Mouse (Mus musculus): ENCODE results near the gene Gm49403. TPM values are rescaled to one million over a fixed set of nuclear protein-coding genes. Genes with fewer than 3 reads are reported as not detected.

Gm49403 gene
- total and polyA plus RNA-seq, 2 experiments, result not detected

- Histone ChIP-seq H3K36me3 (ENCODE audit: control insufficient read depth, insufficient read depth, low read length) (peaks cover 10% of the 10 kb centered on the region; the same call in 1 of the 2 replicates), H3K27ac (replicated peaks; ENCODE audit: insufficient read depth, low read depth, low read length) (peak within 1 kb of the TSS; percentile 86), H3K4me3 (ENCODE audit: insufficient read depth, low read depth, low read length) (peak within 1 kb of the TSS; percentile 71), H3K27me3 (ENCODE audit: control insufficient read depth, insufficient read depth, low read length) (no peaks in the 10 kb centered on the region), H3K79me2 (ENCODE audit: control insufficient read depth, insufficient read depth, low read length) (peaks cover 16% of the 10 kb centered on the region; the same call in 1 of the 2 replicates), H3K4me1 (ENCODE audit: control insufficient read depth, insufficient read depth, low read length) (peaks cover 12% of the 10 kb centered on the region), H3K9ac (ENCODE audit: low read depth, low read length) (peak within 1 kb of the TSS; percentile 81)
- TF ChIP-seq CTCF (IDR thresholded peaks at IDR 0.05; ENCODE audit: low read depth, low read length) (peak; percentile 24; the same call in 1 of the 2 replicates), POLR2A (IDR thresholded peaks at IDR 0.05; ENCODE audit: extremely low read depth, insufficient read depth, low read length) (peak; percentile 87)
- WGBS, result under 1% methylated on average over 53 of the region's 53 CpGs
- peak; percentile 83 for DNase-seq (ENCODE audit: extremely low read depth, low read depth, low spot score)
Measured at GRCm38 (mm10) chr19:8897865-8898495, 14.2 kb downstream of the Gm49403 start, which contains the start of gene Ganab. Gene Ganab (plus strand): TSS chr19:8898071.

GRCm38 (mm10) chr19:8898576-8898975 lies 14.8 kb downstream of the Gm49403 start:
- H3K36me3 ChIP-seq (ENCODE audit: control insufficient read depth, insufficient read depth, low read length), result peaks cover 16% of the 10 kb centered on the region

GRCm38 (mm10) chr19:8899079-8899478 lies 15.3 kb downstream of the Gm49403 start:
- Histone ChIP-seq H3K4me1 (ENCODE audit: control insufficient read depth, insufficient read depth, low read length) (peaks cover 12% of the 10 kb centered on the region), H3K4me3 (ENCODE audit: insufficient read depth, low read depth, low read length) (peak overlapping the region; percentile 71; the same call in 1 of the 2 replicates), H3K79me2 (ENCODE audit: control insufficient read depth, insufficient read depth, low read length) (peaks cover 14% of the 10 kb centered on the region; the same call in 1 of the 2 replicates), H3K9ac (ENCODE audit: low read depth, low read length) (peak overlapping the region; percentile 34; the same call in 1 of the 2 replicates), H3K36me3 (ENCODE audit: control insufficient read depth, insufficient read depth, low read length) (peaks cover 20% of the 10 kb centered on the region), H3K27ac (replicated peaks; ENCODE audit: insufficient read depth, low read depth, low read length) (no peak overlapping the region), H3K27me3 (ENCODE audit: control insufficient read depth, insufficient read depth, low read length) (no peaks in the 10 kb centered on the region)
- TF ChIP-seq CTCF (IDR thresholded peaks at IDR 0.05; ENCODE audit: low read depth, low read length) (no peak), POLR2A (IDR thresholded peaks at IDR 0.05; ENCODE audit: extremely low read depth, insufficient read depth, low read length) (no peak)
- peak; percentile 24 for DNase-seq (ENCODE audit: extremely low read depth, low read depth, low spot score)
- 16% methylated on average over 3 of the region's 3 CpGs for WGBS

More at GRCm38 (mm10) chr19:8898576-8898975, 14.8 kb downstream of the Gm49403 start:
- TF ChIP-seq POLR2A (IDR thresholded peaks at IDR 0.05; ENCODE audit: extremely low read depth, insufficient read depth, low read length) (0 out of 2 replicates have a peak, but pooled peaks have one; percentile 9), CTCF (IDR thresholded peaks at IDR 0.05; ENCODE audit: low read depth, low read length) (no peak)
- peak overlapping the region; percentile 71 for H3K4me3 ChIP-seq (ENCODE audit: insufficient read depth, low read depth, low read length)
- peak overlapping the region; percentile 81 for H3K9ac ChIP-seq (ENCODE audit: low read depth, low read length)
- H3K27ac ChIP-seq (replicated peaks; ENCODE audit: insufficient read depth, low read depth, low read length), result peak overlapping the region; percentile 86
- WGBS, result 2% methylated on average over 13 of the region's 13 CpGs
- peak; percentile 53 for DNase-seq (ENCODE audit: extremely low read depth, low read depth, low spot score)
- peaks cover 12% of the 10 kb centered on the region for H3K4me1 ChIP-seq (ENCODE audit: control insufficient read depth, insufficient read depth, low read length)
- peaks cover 14% of the 10 kb centered on the region; the same call in 1 of the 2 replicates for H3K79me2 ChIP-seq (ENCODE audit: control insufficient read depth, insufficient read depth, low read length)
- no peaks in the 10 kb centered on the region for H3K27me3 ChIP-seq (ENCODE audit: control insufficient read depth, insufficient read depth, low read length)

- Histone ChIP-seq H3K27ac (replicated peaks; ENCODE audit: insufficient read depth, low read depth, low read length) (no peak overlapping the region), H3K79me2 (ENCODE audit: control insufficient read depth, insufficient read depth, low read length) (peaks cover 3% of the 10 kb centered on the region; the same call in 1 of the 2 replicates), H3K4me3 (ENCODE audit: insufficient read depth, low read depth, low read length) (no peak overlapping the region), H3K27me3 (ENCODE audit: control insufficient read depth, insufficient read depth, low read length) (no peaks in the 10 kb centered on the region), H3K4me1 (ENCODE audit: control insufficient read depth, insufficient read depth, low read length) (peaks cover 6% of the 10 kb centered on the region), H3K9ac (ENCODE audit: low read depth, low read length) (no peak overlapping the region), H3K36me3 (ENCODE audit: control insufficient read depth, insufficient read depth, low read length) (peaks cover 57% of the 10 kb centered on the region)
- TF ChIP-seq CTCF (IDR thresholded peaks at IDR 0.05; ENCODE audit: low read depth, low read length) (no peak), POLR2A (IDR thresholded peaks at IDR 0.05; ENCODE audit: extremely low read depth, insufficient read depth, low read length) (no peak)
- 94% methylated on average over 5 of the region's 5 CpGs for WGBS
- no peak for DNase-seq (ENCODE audit: extremely low read depth, low read depth, low spot score)
Measured at GRCm38 (mm10) chr19:8903412-8903811, 19.7 kb downstream of the Gm49403 start.

GRCm38 (mm10) chr19:8908531-8908930 lies 24.8 kb downstream of the Gm49403 start:
- 92% methylated on average over 6 of the region's 6 CpGs for WGBS
- no peaks in the 10 kb centered on the region for H3K79me2 ChIP-seq (ENCODE audit: control insufficient read depth, insufficient read depth, low read length)
- peaks cover 90% of the 10 kb centered on the region for H3K36me3 ChIP-seq (ENCODE audit: control insufficient read depth, insufficient read depth, low read length)

GRCm38 (mm10) chr19:8911810-8912209 lies 28.1 kb downstream of the Gm49403 start:
- WGBS, result 95% methylated on average over 5 of the region's 5 CpGs
- H3K4me1 ChIP-seq (ENCODE audit: control insufficient read depth, insufficient read depth, low read length), result no peaks in the 10 kb centered on the region
- TF ChIP-seq CTCF (IDR thresholded peaks at IDR 0.05; ENCODE audit: low read depth, low read length), result no peak
- TF ChIP-seq POLR2A (IDR thresholded peaks at IDR 0.05; ENCODE audit: extremely low read depth, insufficient read depth, low read length), result no peak
- H3K9ac ChIP-seq (ENCODE audit: low read depth, low read length), result no peak overlapping the region
- no peak overlapping the region for H3K4me3 ChIP-seq (ENCODE audit: insufficient read depth, low read depth, low read length)
- no peak for DNase-seq (ENCODE audit: extremely low read depth, low read depth, low spot score)
- no peaks in the 10 kb centered on the region for H3K79me2 ChIP-seq (ENCODE audit: control insufficient read depth, insufficient read depth, low read length)
- H3K27me3 ChIP-seq (ENCODE audit: control insufficient read depth, insufficient read depth, low read length), result no peaks in the 10 kb centered on the region
- peaks cover 92% of the 10 kb centered on the region for H3K36me3 ChIP-seq (ENCODE audit: control insufficient read depth, insufficient read depth, low read length)
- H3K27ac ChIP-seq (replicated peaks; ENCODE audit: insufficient read depth, low read depth, low read length), result no peak overlapping the region

More at GRCm38 (mm10) chr19:8908531-8908930, 24.8 kb downstream of the Gm49403 start:
- Histone ChIP-seq H3K4me1 (ENCODE audit: control insufficient read depth, insufficient read depth, low read length) (no peaks in the 10 kb centered on the region), H3K27ac (replicated peaks; ENCODE audit: insufficient read depth, low read depth, low read length) (no peak overlapping the region), H3K9ac (ENCODE audit: low read depth, low read length) (no peak overlapping the region), H3K27me3 (ENCODE audit: control insufficient read depth, insufficient read depth, low read length) (no peaks in the 10 kb centered on the region), H3K4me3 (ENCODE audit: insufficient read depth, low read depth, low read length) (no peak overlapping the region)
- DNase-seq (ENCODE audit: extremely low read depth, low read depth, low spot score), result no peak
- TF ChIP-seq CTCF (IDR thresholded peaks at IDR 0.05; ENCODE audit: low read depth, low read length), result no peak
- TF ChIP-seq POLR2A (IDR thresholded peaks at IDR 0.05; ENCODE audit: extremely low read depth, insufficient read depth, low read length), result no peak
